Mouse (Mus musculus) NIH3T3 (cell line): ENCODE measurements at regions not wholly inside any gene's neighbourhood (a gene's known extent, or its start where the extent isn't known, plus 50 kb on each side); places are given as distances from the start of the nearest gene placed in this dataset.

ENCODE experiments used
- DNase-seq: peaks from one replicate; pipeline ENCODE4 v3.0.0-alpha.2; 2012; ENCODE audit warnings: low read depth

GRCm38 (mm10) chr4:22998994-22999393 is 510.8 kb upstream of the Pou3f2 start:
- no peak for DNase-seq

- DNase-seq: no peak
Observed at GRCm38 (mm10) chr4:22997198-22997985, 509.2 kb upstream of the Pou3f2 start.

DNA sequence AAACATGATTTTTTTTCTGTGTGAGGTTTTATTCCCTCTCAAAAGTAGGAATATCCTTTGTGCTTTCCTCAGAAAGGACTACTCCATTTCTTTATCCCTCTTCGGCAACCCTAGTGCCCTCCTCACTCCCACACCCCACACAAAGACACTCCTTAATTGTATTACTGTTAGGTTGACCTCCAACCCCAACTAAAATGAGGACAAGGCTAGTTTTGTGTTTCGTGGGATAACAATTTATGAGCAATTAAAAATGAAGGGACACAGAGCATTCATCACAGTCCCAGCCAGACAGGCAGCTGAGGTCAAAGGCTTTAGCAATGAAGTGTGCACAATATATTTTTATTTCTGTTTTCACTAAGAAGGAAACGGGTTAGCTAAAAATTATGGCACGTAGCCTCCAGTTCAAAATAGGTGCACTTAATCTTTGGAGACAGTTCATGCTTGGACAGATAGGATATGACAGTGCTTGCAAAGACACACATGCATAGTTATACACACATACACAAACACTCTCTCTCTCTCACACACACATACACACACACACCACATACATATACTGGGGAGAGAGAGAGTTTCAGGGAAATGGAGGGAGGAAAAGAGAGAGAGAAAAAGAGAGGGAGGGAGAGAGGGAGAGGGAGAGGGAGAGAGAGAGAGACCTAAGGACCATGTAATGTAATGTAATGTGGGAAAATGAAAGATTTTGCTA is 498.8 kb upstream of the Pou3f2 start:
- no peak for DNase-seq

- DNase-seq: no peak
Observed at GRCm38 (mm10) chr4:22973585-22974116, 485.5 kb upstream of the Pou3f2 start.

DNA sequence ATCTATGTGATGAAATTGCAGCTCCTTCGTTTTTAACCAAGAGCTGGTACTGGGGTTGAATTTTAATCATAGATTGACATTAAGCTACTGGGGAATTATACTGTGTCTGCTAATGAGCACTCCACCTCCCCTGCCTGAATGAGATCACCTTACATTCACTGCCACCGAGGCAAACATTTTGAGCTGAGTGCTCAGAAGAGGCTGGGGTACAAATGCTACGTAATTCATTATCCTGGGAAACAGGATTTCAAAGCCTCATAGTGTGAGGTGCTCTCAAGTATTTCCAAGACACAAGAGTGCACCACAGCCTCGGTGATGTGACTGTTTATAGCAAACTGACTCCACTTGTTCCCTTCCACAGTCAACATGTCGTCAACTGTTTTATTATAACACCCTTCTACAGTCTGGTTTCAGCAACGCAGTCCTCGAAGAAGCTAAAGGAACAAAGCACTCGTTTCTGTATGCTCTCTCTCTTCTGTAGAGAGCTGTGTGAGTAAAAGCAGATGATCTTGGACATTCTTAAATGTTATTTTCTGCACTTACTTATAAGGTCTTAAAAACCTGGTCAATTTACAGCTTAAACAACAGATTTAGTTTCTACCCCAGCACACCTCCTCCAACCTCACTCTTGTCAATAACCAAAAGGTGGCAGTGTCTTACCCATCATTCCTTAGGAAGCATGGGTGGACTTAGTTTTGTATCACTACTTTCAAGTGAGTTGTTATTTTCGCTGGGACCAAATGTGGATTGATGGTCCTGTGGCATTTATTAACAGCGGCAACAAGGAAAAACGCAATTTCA is 484.8 kb upstream of the Pou3f2 start:
- no peak for DNase-seq

DNA sequence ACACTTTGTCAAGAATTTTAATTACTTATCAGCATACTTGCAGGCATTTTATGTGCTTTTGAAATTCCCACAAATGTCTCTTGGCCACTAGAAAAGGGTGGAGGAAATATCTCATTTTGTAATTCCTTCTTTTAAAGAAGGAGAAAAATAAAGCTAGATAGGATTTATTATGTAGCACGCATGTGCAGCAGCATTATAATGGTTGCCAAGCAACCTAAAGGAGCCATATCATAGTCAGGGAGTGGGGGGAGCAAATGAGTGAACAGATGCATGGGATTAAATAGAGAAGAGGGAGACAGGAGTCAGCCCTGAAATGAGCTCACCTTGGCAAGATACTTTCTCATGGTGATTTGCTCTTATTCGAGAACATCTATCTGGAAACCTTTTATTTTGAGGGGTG is 483.0 kb upstream of the Pou3f2 start:
- no peak for DNase-seq

DNA sequence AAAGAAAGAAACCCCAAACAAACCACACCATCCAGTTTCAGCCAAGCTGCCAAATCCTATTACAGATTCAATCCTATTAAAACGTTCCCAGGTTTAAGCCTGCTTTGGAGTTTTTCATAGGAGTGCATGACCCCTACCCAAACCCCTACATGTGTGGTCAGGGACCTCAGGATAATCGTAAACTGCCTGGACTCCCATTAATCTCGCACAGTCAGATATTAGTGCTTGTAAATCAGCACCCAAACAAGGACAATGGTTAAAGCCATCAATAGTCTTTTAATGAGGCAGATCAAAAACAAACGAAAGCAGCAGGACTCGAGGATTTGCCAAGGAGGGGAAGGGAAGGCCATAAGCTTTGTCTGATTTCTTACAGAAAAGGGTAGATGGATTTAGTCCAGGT is 482.3 kb upstream of the Pou3f2 start:
- DNase-seq: no peak

DNA sequence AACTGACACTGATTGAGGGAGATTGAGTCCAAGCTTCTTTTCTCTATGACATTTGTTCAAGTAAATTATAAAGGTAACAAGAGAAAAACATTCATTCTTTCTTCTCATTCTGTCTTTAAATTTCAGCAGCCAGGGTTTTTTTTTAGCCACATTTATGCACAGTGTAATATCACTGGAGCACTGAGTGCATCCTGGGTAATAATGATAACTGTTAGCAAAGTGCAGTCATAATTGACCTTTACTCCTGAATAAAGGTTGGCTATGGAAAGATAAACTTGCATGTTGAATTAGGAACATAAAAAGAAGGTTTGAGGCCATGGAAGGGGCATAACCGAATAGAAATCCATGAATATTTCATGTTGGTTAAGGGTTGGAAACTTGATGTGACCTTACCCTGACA is 461.3 kb upstream of the Pou3f2 start:
- no peak for DNase-seq

DNA sequence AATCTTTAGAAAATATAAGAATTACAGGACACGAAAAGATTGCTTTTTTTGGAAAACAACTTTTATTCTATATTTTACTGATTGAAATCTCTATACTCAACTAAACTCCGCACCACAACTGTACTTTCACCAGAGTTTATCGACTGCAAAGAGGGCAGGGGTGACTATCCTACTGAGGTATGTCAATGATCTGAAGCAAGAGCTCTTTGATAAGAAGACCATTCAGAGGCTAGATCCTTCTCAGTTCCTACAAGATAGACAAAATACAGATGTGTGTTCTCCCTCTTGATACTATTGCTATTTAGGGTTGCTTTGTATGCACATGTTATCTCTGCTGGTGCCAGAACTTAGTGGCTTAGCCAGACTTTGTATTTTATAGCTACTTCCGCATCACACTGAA is 460.7 kb upstream of the Pou3f2 start:
- DNase-seq: no peak

DNA sequence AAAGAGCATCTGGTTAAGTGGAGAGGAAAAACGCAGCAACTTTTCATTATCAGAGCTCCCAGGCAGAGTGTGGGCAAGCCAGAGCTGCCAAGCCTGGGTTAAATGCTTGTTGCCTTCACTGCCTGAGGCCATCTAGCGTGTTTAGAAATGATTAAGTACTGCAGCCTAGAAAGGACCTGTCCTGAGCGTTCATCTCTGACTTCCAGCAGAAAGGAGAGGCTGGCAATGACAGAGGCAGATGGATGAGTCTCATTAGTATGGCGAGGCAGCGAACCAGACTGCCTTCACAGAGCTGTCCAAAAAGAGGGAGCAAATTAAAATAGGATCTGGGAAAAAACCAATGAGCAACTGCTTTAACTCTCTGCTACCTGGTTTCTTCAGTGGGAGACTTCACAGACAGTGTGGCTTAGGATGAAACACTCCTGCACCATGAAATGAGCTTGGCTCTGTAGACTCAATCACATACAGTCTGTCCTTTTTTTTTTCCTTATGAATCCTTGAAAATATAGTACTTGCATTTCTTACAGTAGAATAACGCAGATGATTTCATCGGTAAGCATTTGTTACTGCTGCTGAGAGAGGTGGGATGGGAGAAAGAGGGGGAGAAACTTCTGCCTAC is 458.7 kb upstream of the Pou3f2 start:
- no peak for DNase-seq

- peak; percentile 3 for DNase-seq
Observed at GRCm38 (mm10) chr4:22938302-22938701, 450.1 kb upstream of the Pou3f2 start.

GRCm38 (mm10) chr4:22924181-22924580 is 436.0 kb upstream of the Pou3f2 start:
- no peak for DNase-seq

- no peak for DNase-seq
Observed at GRCm38 (mm10) chr4:22914886-22915285, 426.7 kb upstream of the Pou3f2 start.

- DNase-seq: no peak
Observed at GRCm38 (mm10) chr4:22892694-22893046, 404.5 kb upstream of the Pou3f2 start.

DNA sequence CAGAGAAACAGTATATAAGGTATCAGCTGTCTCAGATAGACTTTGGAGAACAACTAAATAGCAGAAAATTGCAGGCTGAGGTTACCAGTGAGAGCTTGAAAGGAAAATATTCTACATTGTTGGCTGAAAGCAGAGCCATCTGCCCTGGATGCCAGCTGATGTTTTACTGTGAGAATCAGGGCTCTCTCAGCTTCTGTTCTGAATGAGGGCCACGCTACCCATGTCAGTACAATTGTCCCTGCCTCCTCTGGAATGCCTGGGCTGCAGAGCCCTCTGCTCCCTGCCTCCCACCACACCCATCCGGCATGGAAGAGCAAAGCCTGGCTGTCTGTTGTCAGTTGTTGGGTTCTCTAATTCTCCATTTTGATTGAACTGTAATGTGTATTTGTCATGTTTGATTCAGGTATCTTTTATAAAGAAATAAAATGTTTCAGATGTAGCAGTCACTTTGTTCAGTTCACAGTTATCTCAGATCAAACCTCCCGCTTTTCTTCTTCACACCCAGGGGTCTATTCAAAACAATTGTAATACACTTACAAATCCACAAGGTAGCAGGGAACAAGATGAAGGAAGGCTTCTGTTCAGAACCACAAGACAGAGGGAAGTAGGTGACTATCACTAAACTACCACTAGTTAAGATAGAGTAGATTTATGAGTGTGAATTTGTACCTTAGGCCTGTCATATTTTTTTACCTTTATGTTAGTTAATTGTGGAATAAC is 404.0 kb upstream of the Pou3f2 start:
- DNase-seq: no peak

- no peak for DNase-seq
Observed at GRCm38 (mm10) chr4:22880692-22881091, 392.5 kb upstream of the Pou3f2 start.

DNA sequence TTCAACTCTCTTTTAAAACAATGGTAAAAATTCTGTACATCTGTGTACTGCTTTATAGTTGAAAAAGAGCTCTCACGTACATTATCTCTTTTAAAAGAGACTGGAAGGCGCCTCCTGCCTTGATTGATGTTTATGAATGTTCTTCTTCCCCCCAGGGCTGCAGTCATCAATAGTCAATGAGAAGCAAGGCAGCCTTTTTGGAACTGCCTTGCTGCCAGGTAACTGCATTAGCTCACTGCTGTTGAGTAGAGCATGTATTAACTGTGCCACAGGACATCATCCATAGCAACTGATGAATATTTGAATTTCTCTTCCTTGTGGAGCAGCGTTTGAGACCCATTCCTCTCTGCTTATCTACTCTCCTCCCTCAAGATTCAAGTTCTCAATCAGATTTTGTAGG is 387.2 kb upstream of the Pou3f2 start:
- no peak for DNase-seq

GRCm38 (mm10) chr4:22836124-22836445 is 347.9 kb upstream of the Pou3f2 start:
- DNase-seq: no peak

DNA sequence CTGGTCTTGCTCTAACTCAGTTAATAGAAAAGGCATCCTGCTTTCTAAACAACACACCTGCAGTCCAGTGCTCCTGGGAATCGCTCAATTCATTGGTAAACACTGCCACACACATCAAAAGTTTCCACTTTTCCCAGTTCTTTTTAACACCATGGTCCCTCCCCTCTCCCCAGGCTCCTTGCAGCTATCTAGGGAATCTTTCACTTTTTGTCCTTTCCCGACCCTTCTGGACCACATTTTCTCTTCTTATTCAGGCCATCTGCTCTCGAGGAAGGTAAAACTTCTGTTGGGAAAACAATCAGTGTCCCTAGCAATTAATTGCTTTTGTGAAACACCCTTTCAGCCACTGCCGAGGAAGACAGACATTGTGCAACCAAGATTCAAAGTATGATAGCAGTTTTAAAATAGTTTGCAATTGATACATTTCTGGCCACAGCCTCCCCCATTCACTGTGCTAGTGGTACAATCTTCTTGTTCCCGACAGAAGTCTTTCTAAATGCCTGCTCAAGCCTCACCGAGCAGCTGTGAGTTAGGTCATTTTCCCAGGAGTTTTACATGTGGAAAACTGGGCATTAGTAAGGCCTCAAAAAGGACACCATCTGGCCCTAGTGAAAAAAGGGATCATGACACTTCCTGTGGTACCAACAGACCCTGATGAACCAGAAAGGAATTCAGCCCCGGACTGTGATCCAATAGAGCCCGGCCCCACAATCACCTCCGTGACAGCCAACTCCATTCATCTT is 347.4 kb upstream of the Pou3f2 start:
- DNase-seq: no peak

GRCm38 (mm10) chr4:22833851-22834440 is 345.8 kb upstream of the Pou3f2 start:
- no peak for DNase-seq

DNA sequence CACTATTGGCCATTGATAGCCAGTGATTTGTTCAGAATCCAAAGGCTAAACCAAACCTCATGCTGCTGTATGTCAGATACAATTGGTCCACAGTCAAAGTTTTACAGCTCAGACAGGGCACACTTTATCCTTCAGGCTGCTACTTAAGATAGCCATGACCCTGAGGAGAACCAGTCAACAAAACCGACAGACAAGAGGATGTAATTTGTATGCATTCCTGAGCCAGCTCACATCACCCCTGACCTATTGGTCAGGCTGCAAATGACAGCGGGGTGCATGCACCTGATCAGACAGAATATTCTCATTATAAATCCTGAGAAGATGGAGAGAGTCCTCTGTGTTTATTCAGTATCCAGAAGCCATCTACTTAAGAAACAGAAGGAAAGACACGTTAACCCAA is 315.5 kb upstream of the Pou3f2 start:
- DNase-seq: no peak
